Mouse (Mus musculus): ENCODE data around the gene Ide.
"Not testable (repeated sequence)": the region's sequence is repeated elsewhere in the genome, so short reads cannot be mapped to it uniquely, and the experiment has no call there.

Gene Ide

GRCm38 (mm10) chr19:37263943-37264897, 73.4 kb downstream of the Ide start:
- DNase-seq: peak; percentile 70 to 88

GRCm38 (mm10) chr19:37263566-37263942, 74.1 kb downstream of the Ide start:
- peak; percentile 49 to 59 for DNase-seq

GRCm38 (mm10) chr19:37262389-37262788, 75.3 kb downstream of the Ide start:
- no peak for DNase-seq

GRCm38 (mm10) chr19:37255321-37255720, 82.3 kb downstream of the Ide start:
- no peak for DNase-seq

- DNase-seq: no peak
Observed at GRCm38 (mm10) chr19:37252104-37252503, 85.5 kb downstream of the Ide start.

- DNase-seq: no peak
Observed at GRCm38 (mm10) chr19:37248199-37248598, 89.5 kb downstream of the Ide start.

GRCm38 (mm10) chr19:37246859-37247258, 90.8 kb downstream of the Ide start:
- DNase-seq: no peak

GRCm38 (mm10) chr19:37242707-37243106, 94.9 kb downstream of the Ide start:
- DNase-seq: no peak

GRCm38 (mm10) chr19:37241201-37241600, 96.5 kb downstream of the Ide start:
- peak in 1 of 2 experiments; percentile 29 for DNase-seq

GRCm38 (mm10) chr19:37239096-37239495, 98.6 kb downstream of the Ide start:
- peak; percentile 43 to 44 for DNase-seq

- DNase-seq: no peak
Observed at GRCm38 (mm10) chr19:37238651-37239050, 99.0 kb downstream of the Ide start.

GRCm38 (mm10) chr19:37237712-37238437, 99.8 kb downstream of the Ide start:
- DNase-seq: no peak

GRCm38 (mm10) chr19:37237306-37237705, 100.3 kb downstream of the Ide start:
- no peak for DNase-seq

GRCm38 (mm10) chr19:37235818-37236217, 101.8 kb downstream of the Ide start:
- peak; percentile 19 to 51 for DNase-seq

- DNase-seq: peak in 1 of 2 experiments; percentile 14
Observed at GRCm38 (mm10) chr19:37233561-37234539, 103.8 kb downstream of the Ide start.

- not testable (repeated sequence) for DNase-seq
Observed at GRCm38 (mm10) chr19:37232598-37232997, 105.1 kb downstream of the Ide start.

- no peak for DNase-seq
Observed at GRCm38 (mm10) chr19:37225197-37225862, 112.3 kb downstream of the Ide start.
